Mouse (Mus musculus): ENCODE results near the gene Nck1.

Nck1 gene

GRCm38 (mm10) chr9:100545715-100546593, at the start of gene Nck1:
TSS of gene Nck1 (minus strand) at chr9:100546134.
- peak; percentile 99 to 100 for DNase-seq (ENCODE audit: low spot score in 2 of 2)

- DNase-seq (ENCODE audit: low spot score in 2 of 2) = no peak
These were observed 44.5 kb upstream of the Nck1 start for GRCm38 (mm10) chr9:100590462-100590861.

GRCm38 (mm10) chr9:100584031-100584430, 38.1 kb upstream of the Nck1 start:
- no peak for DNase-seq (ENCODE audit: low spot score in 2 of 2)

GRCm38 (mm10) chr9:100582883-100583575, 37.1 kb upstream of the Nck1 start:
- no peak for DNase-seq (ENCODE audit: low spot score in 2 of 2)

- no peak for DNase-seq (ENCODE audit: low spot score in 2 of 2)
These were observed 35.9 kb upstream of the Nck1 start for GRCm38 (mm10) chr9:100581543-100582492.

- no peak for DNase-seq (ENCODE audit: low spot score in 2 of 2)
These were observed 34.3 kb upstream of the Nck1 start for GRCm38 (mm10) chr9:100580196-100580740.

GRCm38 (mm10) chr9:100573942-100574341, 28.0 kb upstream of the Nck1 start:
- no peak for DNase-seq (ENCODE audit: low spot score in 2 of 2)

GRCm38 (mm10) chr9:100573300-100573699, 27.4 kb upstream of the Nck1 start:
- no peak for DNase-seq (ENCODE audit: low spot score in 2 of 2)

- DNase-seq (ENCODE audit: low spot score in 2 of 2) = no peak
These were observed 25.6 kb upstream of the Nck1 start for GRCm38 (mm10) chr9:100571511-100571910.

GRCm38 (mm10) chr9:100570626-100571233, 24.8 kb upstream of the Nck1 start, which contains the start of gene Slc35g2:
TSS of gene Slc35g2 (minus strand) at chr9:100571090.
- peak; percentile 28 to 45 for DNase-seq (ENCODE audit: low spot score in 2 of 2)

- peak; percentile 39 to 44 for DNase-seq (ENCODE audit: low spot score in 2 of 2)
These were observed 24.1 kb upstream of the Nck1 start for GRCm38 (mm10) chr9:100569798-100570625.

GRCm38 (mm10) chr9:100560251-100560890, 14.4 kb upstream of the Nck1 start:
- DNase-seq (ENCODE audit: low spot score in 2 of 2) = peak in 1 of 2 experiments; percentile 57

- no peak for DNase-seq (ENCODE audit: low spot score in 2 of 2)
These were observed 13.1 kb upstream of the Nck1 start for GRCm38 (mm10) chr9:100558991-100559390.

- no peak for DNase-seq (ENCODE audit: low spot score in 2 of 2)
These were observed 12.2 kb upstream of the Nck1 start for GRCm38 (mm10) chr9:100558023-100558573.

GRCm38 (mm10) chr9:100555686-100556085, 9.8 kb upstream of the Nck1 start:
- no peak for DNase-seq (ENCODE audit: low spot score in 2 of 2)

- no peak for DNase-seq (ENCODE audit: low spot score in 2 of 2)
These were observed 2.4 kb upstream of the Nck1 start for GRCm38 (mm10) chr9:100548313-100548712.

GRCm38 (mm10) chr9:100546594-100546910, 618 bp upstream of the Nck1 start:
- no peak for DNase-seq (ENCODE audit: low spot score in 2 of 2)

- no peak for DNase-seq (ENCODE audit: low spot score in 2 of 2)
These were observed 803 bp downstream of the Nck1 start for GRCm38 (mm10) chr9:100544948-100545714.
